Mouse (Mus musculus): ENCODE data around the gene Myh3. TPM values are rescaled to one million over a fixed set of nuclear protein-coding genes. Genes with fewer than 3 reads are reported as not detected.

Gene Myh3
- polyA plus RNA-seq, 1 experiment from 2014 or later = 46.9 TPM

Small RNA genes lying within 50 kb of the gene (microRNA-seq; reads per million reads assigned to microRNA genes)
- 0.70 reads per million for gene Mir6923

Other genes starting within 250 kb of the Myh3 start
- 0.08 and 0.69 TPM in 2 replicates for gene Pirt, start 166.3 kb upstream of the Myh3 start, polyA plus RNA-seq (2016; fragmentation: Nextera tagmentation; extraction: Ambion mirVana)
- not detected in 2 replicates for gene Tmem238l, start 121.7 kb upstream of the Myh3 start, polyA plus RNA-seq (2016; fragmentation: Nextera tagmentation; extraction: Ambion mirVana)
- 1.1 and 1.9 TPM in 2 replicates for gene Tmem220, start 53.1 kb upstream of the Myh3 start, polyA plus RNA-seq (2016; fragmentation: Nextera tagmentation; extraction: Ambion mirVana)
- 32.3 and 38.0 TPM in 2 replicates for gene Adprm, start 25.7 kb upstream of the Myh3 start, polyA plus RNA-seq (2016; fragmentation: Nextera tagmentation; extraction: Ambion mirVana)
- 18.5 and 21.4 TPM in 2 replicates for gene Sco1, start 25.6 kb upstream of the Myh3 start, polyA plus RNA-seq (2016; fragmentation: Nextera tagmentation; extraction: Ambion mirVana)
- gene Myh2, start 92.7 kb downstream of the Myh3 start, polyA plus RNA-seq (2016; fragmentation: Nextera tagmentation; extraction: Ambion mirVana) = 0.09 and 0.14 TPM in 2 replicates
- gene Myh1, start 121.8 kb downstream of the Myh3 start, polyA plus RNA-seq (2016; fragmentation: Nextera tagmentation; extraction: Ambion mirVana) = 0.46 and 0.59 TPM in 2 replicates
- 0.21 and 0.33 TPM in 2 replicates for gene Myh4, start 159.7 kb downstream of the Myh3 start, polyA plus RNA-seq (2016; fragmentation: Nextera tagmentation; extraction: Ambion mirVana)
- gene Myh8, start 198.8 kb downstream of the Myh3 start, polyA plus RNA-seq (2016; fragmentation: Nextera tagmentation; extraction: Ambion mirVana) = 6.7 and 7.5 TPM in 2 replicates
- gene Myh13, start 243.4 kb downstream of the Myh3 start, polyA plus RNA-seq (2016; fragmentation: Nextera tagmentation; extraction: Ambion mirVana) = 0.08 and 0.13 TPM in 2 replicates